Mouse (Mus musculus) left cerebral cortex, adult 8-10 months (tissue): ENCODE data around the gene Hist1h2be. TPM values are rescaled to one million over a fixed set of nuclear protein-coding genes. Genes with fewer than 3 reads are reported as not detected.
A peak's percentile ranks its signal among the peaks of the same experiment; 100 is the strongest.
"Not testable (repeated sequence)": the region's sequence is repeated elsewhere in the genome, so short reads cannot be mapped to it uniquely, and the experiment has no call there.

ENCODE experiments used
- DNase-seq, 2 experiments: peaks; one replicate each; pipeline ENCODE4 v3.0.0; 2022; ENCODE audit warnings: low spot score in 2 of 2
- total RNA-seq, 4 experiments: library from RNA; stranded (reverse); gene quantifications; 2 replicates each; pipeline ENCODE4 v1.2.4; 2022

Hist1h2be gene
- total RNA-seq, 4 experiments from 2014 or later, result 5.5 to 9.6 (median 7.2) TPM

GRCm38 (mm10) chr13:23573034-23573897 is 47.7 kb downstream of the Hist1h2be start:
- not testable (repeated sequence) for DNase-seq

- DNase-seq, result no peak
Measured at GRCm38 (mm10) chr13:23572218-23573033, 48.5 kb downstream of the Hist1h2be start.

GRCm38 (mm10) chr13:23571504-23572217 is 49.3 kb downstream of the Hist1h2be start:
- DNase-seq, result not testable (repeated sequence)

- DNase-seq, result peak; percentile 68 to 74
Measured at GRCm38 (mm10) chr13:23571022-23571503, 49.9 kb downstream of the Hist1h2be start, which contains the start of the genes Hist1h2ae and Hist1h2bg. Gene Hist1h2ae (minus strand): TSS chr13:23571220. Gene Hist1h2bg (plus strand): TSS chr13:23571396.

- not testable (repeated sequence) for DNase-seq
Measured at GRCm38 (mm10) chr13:23570261-23571021, 50.5 kb downstream of the Hist1h2be start.

GRCm38 (mm10) chr13:23564482-23564881 is 56.4 kb downstream of the Hist1h2be start:
- DNase-seq, result no peak

- no peak for DNase-seq
Measured at GRCm38 (mm10) chr13:23562699-23563462, 58.0 kb downstream of the Hist1h2be start.

- DNase-seq, result peak; percentile 91 to 94
Measured at GRCm38 (mm10) chr13:23561883-23562659, 58.9 kb downstream of the Hist1h2be start, which contains the start of gene Hist1h3e. Gene Hist1h3e (minus strand): TSS chr13:23562369.

GRCm38 (mm10) chr13:23561531-23561882 is 59.4 kb downstream of the Hist1h2be start:
- not testable (repeated sequence) for DNase-seq

GRCm38 (mm10) chr13:23560699-23561098 is 60.2 kb downstream of the Hist1h2be start:
- not testable (repeated sequence) for DNase-seq

GRCm38 (mm10) chr13:23556906-23557305 is 64.0 kb downstream of the Hist1h2be start:
- no peak for DNase-seq

GRCm38 (mm10) chr13:23555839-23556416 is 65.0 kb downstream of the Hist1h2be start:
- DNase-seq, result peak; percentile 54 to 73

- DNase-seq, result peak; percentile 69 to 80
Measured at GRCm38 (mm10) chr13:23554925-23555838, 65.7 kb downstream of the Hist1h2be start.

GRCm38 (mm10) chr13:23554393-23554792 is 66.5 kb downstream of the Hist1h2be start:
- DNase-seq, result no peak

- no peak for DNase-seq
Measured at GRCm38 (mm10) chr13:23552962-23553361, 68.0 kb downstream of the Hist1h2be start, which contains the start of gene Hist1h1d. Gene Hist1h1d (plus strand): TSS chr13:23553262.

GRCm38 (mm10) chr13:23551931-23552914 is 68.7 kb downstream of the Hist1h2be start:
- DNase-seq, result no peak
